Mouse (Mus musculus) brain, embryonic 14.5 days (tissue): ENCODE data around the gene Oat.

Experiments
- CTCF ChIP-seq: fragments of 200-500 bp; IDR thresholded peaks from 2 replicates; pipeline ENCODE4 v1.5.1; 2012; ENCODE audit warnings: inconsistent platforms, mild to moderate bottlenecking, moderate library complexity, borderline replicate concordance; ENCODE audit not compliant: insufficient read depth, insufficient read length; ENCODE audit errors: extremely low read depth
- POLR2A ChIP-seq: fragments of 200-500 bp; IDR thresholded peaks from 2 replicates; pipeline ENCODE4 v1.6.1; 2012; ENCODE audit warnings: mild to moderate bottlenecking, inconsistent platforms, borderline replicate concordance; ENCODE audit not compliant: poor library complexity, insufficient read depth, insufficient read length, severe bottlenecking; ENCODE audit errors: extremely low read depth

GRCm38 (mm10) chr7:132604720-132605119, 28.5 kb upstream of the Oat start:
- TF ChIP-seq POLR2A = no peak
- TF ChIP-seq CTCF = no peak
